Mouse (Mus musculus) embryonic stem cell, embryonic (primary cell): Measurements from ENCODE around the gene Fcrls.

Source experiments
- CTCF ChIA-PET, 4 experiments: fragments of 300-600 bp in 2 of 4; fragments of 350-600 bp in 2 of 4; sonication (Branson Sonifier 250); formaldehyde crosslinking; loops; one replicate each; lab custom pipeline; 2022; ENCODE audit warnings: inconsistent platforms in 2 of 4; lab: Charles Lee
- POLR2A ChIA-PET, 4 experiments: fragments of 300-600 bp in 2 of 4; fragments of 350-600 bp in 2 of 4; sonication (Branson Sonifier 250); formaldehyde crosslinking; loops; one replicate each; lab custom pipeline; 2022; ENCODE audit warnings: antibody characterized with exemption in 4 of 4, inconsistent platforms in 1 of 4; lab: Charles Lee

Fcrls gene

GRCm38 (mm10) chr3:87263436-87263835 lies at the start of gene Fcrls:
Gene Fcrls, minus strand, starts transcription at chr3:87263738.
- POLR2A ChIA-PET: no interaction called here

GRCm38 (mm10) chr3:87309922-87310321 lies 46.4 kb upstream of the Fcrls start:
- ChIA-PET POLR2A (interaction anchor here in 1 of 4 experiments (0.6 kb wide), 2 partner anchors 123 to 226 kb away, joined by 4 to 5 read pairs; no protein-coding TSS in a partner anchor), CTCF (interaction anchor here in 3 of 4 experiments (0.6 to 1.8 kb wide), 5 partner anchors 14 to 279 kb away, joined by 3 to 9 read pairs (median 4); no protein-coding TSS in a partner anchor)

More at GRCm38 (mm10) chr3:87263436-87263835, at the start of gene Fcrls:
- CTCF ChIA-PET: no interaction called here

GRCm38 (mm10) chr3:87299901-87300300 lies 36.4 kb upstream of the Fcrls start:
- ChIA-PET POLR2A (interaction anchor here in 1 of 4 experiments (0.6 kb wide), 1 partner anchor 142 kb away, joined by 3 read pairs; no protein-coding TSS in a partner anchor), CTCF (no interaction called here)

- POLR2A ChIA-PET: interaction anchor here in 1 of 4 experiments (1.0 kb wide), 1 partner anchor 12 kb away, joined by 3 read pairs; no protein-coding TSS in a partner anchor
- CTCF ChIA-PET: no interaction called here
Measured at GRCm38 (mm10) chr3:87274372-87274771, 10.8 kb upstream of the Fcrls start.

- CTCF ChIA-PET: no interaction called here
Measured at GRCm38 (mm10) chr3:87266581-87266980, 3.0 kb upstream of the Fcrls start.

GRCm38 (mm10) chr3:87255239-87255638 lies 8.3 kb downstream of the Fcrls start:
- POLR2A ChIA-PET: no interaction called here
- CTCF ChIA-PET: interaction anchor here in 1 of 4 experiments (1.5 kb wide), 1 partner anchor 307 kb away, joined by 3 read pairs; no protein-coding TSS in a partner anchor

More at GRCm38 (mm10) chr3:87266581-87266980, 3.0 kb upstream of the Fcrls start:
- POLR2A ChIA-PET: interaction anchor here in 1 of 4 experiments (0.7 kb wide), 1 partner anchor 94 kb away, joined by 5 read pairs; no protein-coding TSS in a partner anchor

GRCm38 (mm10) chr3:87249571-87249970 lies 14.0 kb downstream of the Fcrls start:
- POLR2A ChIA-PET: interaction anchor here in 1 of 4 experiments (1.1 kb wide), 1 partner anchor 82 kb away, joined by 4 read pairs; no protein-coding TSS in a partner anchor
- CTCF ChIA-PET: no interaction called here

- POLR2A ChIA-PET: no interaction called here
- CTCF ChIA-PET: no interaction called here
Measured at GRCm38 (mm10) chr3:87247292-87247691, 16.2 kb downstream of the Fcrls start.

- CTCF ChIA-PET: interaction anchor here (0.5 to 1.7 kb wide), 19 partner anchors 32 to 539 kb away, joined by 3 to 13 read pairs (median 4); no protein-coding TSS in a partner anchor
- POLR2A ChIA-PET: interaction anchor here in 1 of 4 experiments (0.7 kb wide), 1 partner anchor 167 kb away, joined by 3 read pairs; no protein-coding TSS in a partner anchor
Measured at GRCm38 (mm10) chr3:87243654-87244053, 19.9 kb downstream of the Fcrls start.

- ChIA-PET CTCF (no interaction called here), POLR2A (interaction anchor here in 1 of 4 experiments (0.6 kb wide), 1 partner anchor 112 kb away, joined by 5 read pairs; no protein-coding TSS in a partner anchor)
Measured at GRCm38 (mm10) chr3:87240909-87241308, 22.6 kb downstream of the Fcrls start.

GRCm38 (mm10) chr3:87223636-87224035 lies 39.9 kb downstream of the Fcrls start:
- CTCF ChIA-PET: no interaction called here
- POLR2A ChIA-PET: interaction anchor here in 1 of 4 experiments (0.6 kb wide), 1 partner anchor 202 kb away, joined by 3 read pairs; no protein-coding TSS in a partner anchor

- ChIA-PET CTCF (no interaction called here), POLR2A (no interaction called here)
Measured at GRCm38 (mm10) chr3:87222346-87222745, 41.2 kb downstream of the Fcrls start.

GRCm38 (mm10) chr3:87215176-87215575 lies 48.4 kb downstream of the Fcrls start:
- ChIA-PET CTCF (interaction anchor here in 3 of 4 experiments (0.7 to 1.2 kb wide), 3 partner anchors 24 to 182 kb away, joined by 3 read pairs; no protein-coding TSS in a partner anchor), POLR2A (interaction anchor here (0.5 to 1.0 kb wide), 7 partner anchors 17 to 864 kb away, joined by 3 to 4 read pairs (median 3); no protein-coding TSS in a partner anchor)

GRCm38 (mm10) chr3:87214221-87214864 lies 49.2 kb downstream of the Fcrls start:
- POLR2A ChIA-PET: interaction anchor here in 2 of 4 experiments (1.0 kb wide), 2 partner anchors 20 to 65 kb away, joined by 3 read pairs; no protein-coding TSS in a partner anchor
- CTCF ChIA-PET: interaction anchor here in 1 of 4 experiments (0.6 to 1.2 kb wide), 2 partner anchors 181 to 816 kb away, joined by 3 read pairs; no protein-coding TSS in a partner anchor

GRCm38 (mm10) chr3:87206336-87207075 lies 57.0 kb downstream of the Fcrls start:
- ChIA-PET POLR2A (no interaction called here), CTCF (no interaction called here)
